Mouse (Mus musculus) heart, postnatal 0 days (tissue): ENCODE data around the gene C530008M17Rik.

Experiments
- CTCF ChIP-seq: IDR thresholded peaks from 2 replicates; pipeline ENCODE4 v1.5.1; 2016; ENCODE audit warnings: antibody characterized with exemption, control low read depth, low read depth
- EP300 ChIP-seq: IDR thresholded peaks from 2 replicates; pipeline ENCODE4 v1.6.1; 2016; ENCODE audit warnings: antibody characterized with exemption, low read depth

- no peak for TF ChIP-seq EP300
- TF ChIP-seq CTCF: no peak
Observed at GRCm38 (mm10) chr5:76724878-76725277, 68.6 kb downstream of the C530008M17Rik start.
